Mouse (Mus musculus): ENCODE results near the gene Llgl2. TPM values are rescaled to one million over a fixed set of nuclear protein-coding genes. Genes with fewer than 3 reads are reported as not detected.

Llgl2 gene
- total and polyA plus RNA-seq, 3 experiments: 8.0 to 22.5 (median 9.3) TPM

DNA sequence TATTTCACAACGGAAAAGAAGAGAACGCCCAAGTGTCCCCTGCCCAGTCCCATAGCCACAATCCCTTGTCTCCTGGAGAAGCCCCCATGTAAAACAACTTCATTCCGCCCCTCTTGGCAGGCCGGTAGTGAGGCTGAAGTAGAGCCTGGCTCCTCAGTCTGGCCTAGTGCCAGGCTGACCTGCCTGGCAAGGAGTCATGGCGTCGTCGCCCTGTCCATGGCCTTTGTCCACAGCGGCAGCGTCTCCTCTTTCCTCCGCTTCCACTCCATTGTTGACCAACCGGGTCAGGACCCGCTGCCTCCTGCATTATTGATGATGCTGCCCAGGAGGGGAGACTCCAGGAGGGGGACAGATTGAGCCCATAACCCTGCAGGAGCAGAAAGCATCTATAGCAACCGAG is 34.1 kb downstream of the Llgl2 start:
- Histone ChIP-seq H3K9me3 (replicated peaks) (no peaks in the 10 kb centered on the region), H3K4me1 (ENCODE audit: insufficient read depth, low read depth, low read length) (peaks cover 11% of the 10 kb centered on the region; the same call in 1 of the 2 replicates), H3K4me3 (ENCODE audit: low read depth, low read length) (no peak overlapping the region), H3K27me3 (ENCODE audit: insufficient read depth, low read length) (peaks cover 48% of the 10 kb centered on the region), H3K36me3 (replicated peaks) (peaks cover 27% of the 10 kb centered on the region)
- TF ChIP-seq POLR2AphosphoS5 (IDR thresholded peaks at IDR 0.05; ENCODE audit: insufficient replicate concordance, low read depth, low read length): no peak
- no peak for TF ChIP-seq GATA1 (IDR thresholded peaks at IDR 0.05; ENCODE audit: borderline replicate concordance, low read length)
- no peak for TF ChIP-seq GATA2 (IDR thresholded peaks at IDR 0.05; ENCODE audit: borderline replicate concordance, low read depth, low read length)
- TF ChIP-seq TAL1 (conservative IDR thresholded peaks at IDR 0.05; ENCODE audit: low read depth, low read length): no peak
- no peak for TF ChIP-seq CTCF (IDR thresholded peaks at IDR 0.05; ENCODE audit: low read depth, low read length)
- no peak for DNase-seq (ENCODE audit: low spot score)
- no peak for ATAC-seq (ENCODE audit: extremely low read depth, insufficient number of reproducible peaks, low FRiP score, poor library complexity, severe bottlenecking)

DNA sequence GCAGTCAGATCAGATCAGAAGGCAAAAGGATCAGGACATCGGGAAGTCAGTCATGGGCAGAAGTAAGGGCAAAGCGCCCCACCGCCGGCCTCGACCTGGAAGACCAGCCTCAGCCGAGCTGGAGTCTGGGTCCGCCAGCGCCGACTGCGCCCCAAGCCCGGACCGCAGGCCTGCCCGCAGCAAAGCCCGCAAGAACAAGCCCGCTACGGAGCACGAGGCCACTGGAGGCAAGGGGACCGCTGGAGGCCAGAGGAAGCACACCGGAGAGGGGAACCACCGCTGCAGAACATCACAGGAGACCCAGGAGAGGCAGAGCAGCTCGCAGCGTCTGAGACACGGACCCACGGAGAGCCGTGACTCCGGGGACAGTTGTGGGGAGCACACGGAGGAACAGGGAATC is 34.5 kb downstream of the Llgl2 start, which contains the start of gene Myo15b:
Myo15b (plus strand) TSS at position 53 of the 400 bp plus-strand sequence.
- Histone ChIP-seq H3K27me3 (ENCODE audit: insufficient read depth, low read length) (peaks cover 52% of the 10 kb centered on the region), H3K4me3 (ENCODE audit: low read depth, low read length) (peak within 1 kb of the TSS; percentile 13; the same call in 1 of the 2 replicates), H3K36me3 (replicated peaks) (peaks cover 23% of the 10 kb centered on the region), H3K9me3 (replicated peaks) (no peaks in the 10 kb centered on the region), H3K4me1 (ENCODE audit: insufficient read depth, low read depth, low read length) (peaks cover 11% of the 10 kb centered on the region; the same call in 1 of the 2 replicates)
- no peak for DNase-seq (ENCODE audit: low spot score)
- no peak for ATAC-seq (ENCODE audit: extremely low read depth, insufficient number of reproducible peaks, low FRiP score, poor library complexity, severe bottlenecking)
- TF ChIP-seq CTCF (IDR thresholded peaks at IDR 0.05; ENCODE audit: low read depth, low read length): no peak
- TF ChIP-seq GATA2 (IDR thresholded peaks at IDR 0.05; ENCODE audit: borderline replicate concordance, low read depth, low read length): no peak
- no peak for TF ChIP-seq TAL1 (conservative IDR thresholded peaks at IDR 0.05; ENCODE audit: low read depth, low read length)
- no peak for TF ChIP-seq POLR2AphosphoS5 (IDR thresholded peaks at IDR 0.05; ENCODE audit: insufficient replicate concordance, low read depth, low read length)
- no peak for TF ChIP-seq GATA1 (IDR thresholded peaks at IDR 0.05; ENCODE audit: borderline replicate concordance, low read length)

DNA sequence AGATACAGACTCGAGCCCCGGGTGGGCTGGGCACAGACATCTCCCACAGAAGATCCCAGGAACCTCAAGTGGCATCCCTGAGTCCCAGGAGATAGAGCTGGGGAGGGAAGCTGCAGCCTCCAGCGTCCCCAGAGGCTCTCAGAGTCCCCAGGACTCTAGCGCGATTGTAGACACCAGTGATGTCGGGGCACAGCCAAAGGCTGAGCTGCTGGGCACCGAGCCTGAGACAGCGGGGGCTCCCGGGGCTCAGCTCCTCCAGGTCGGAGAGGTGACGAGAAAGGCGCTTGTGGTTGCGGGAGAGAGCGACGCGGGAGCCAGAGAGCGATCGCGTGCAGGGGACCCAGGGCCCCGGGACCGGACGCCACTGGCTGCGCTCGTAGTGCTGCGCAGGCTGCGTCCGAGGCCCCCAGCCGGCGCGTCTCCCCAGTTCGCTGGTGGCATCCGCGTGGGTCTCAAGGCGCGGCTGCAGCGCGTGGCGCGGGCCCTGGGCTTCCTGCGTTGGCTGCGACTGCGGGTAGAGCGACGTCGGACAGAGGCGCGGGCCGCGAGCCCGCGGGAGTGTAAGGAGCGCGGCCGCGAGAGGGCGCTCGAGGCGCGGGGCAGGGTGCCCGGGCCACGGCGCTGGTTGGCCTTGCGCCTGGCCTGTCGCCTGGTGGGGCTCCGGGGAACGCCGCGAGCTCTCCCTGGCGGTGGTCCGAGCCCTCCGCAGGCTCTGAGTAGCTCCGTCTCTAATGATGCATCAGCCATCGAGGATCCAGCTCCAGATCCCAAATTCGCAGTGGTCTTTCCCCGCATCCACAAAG is 35.5 kb downstream of the Llgl2 start:
- DNase-seq (ENCODE audit: low spot score) (peak; percentile 84), ATAC-seq (ENCODE audit: extremely low read depth, insufficient number of reproducible peaks, low FRiP score, poor library complexity, severe bottlenecking) (no peak; the same call in 1 of the 2 replicates)
- H3K9me3 ChIP-seq (replicated peaks): no peaks in the 10 kb centered on the region
- H3K27me3 ChIP-seq (ENCODE audit: insufficient read depth, low read length): peaks cover 56% of the 10 kb centered on the region
- H3K4me1 ChIP-seq (ENCODE audit: insufficient read depth, low read depth, low read length): peaks cover 11% of the 10 kb centered on the region; the same call in 1 of the 2 replicates
- peak overlapping the region; percentile 13; the same call in 1 of the 2 replicates for H3K4me3 ChIP-seq (ENCODE audit: low read depth, low read length)
- peaks cover 13% of the 10 kb centered on the region for H3K36me3 ChIP-seq (replicated peaks)
- TF ChIP-seq GATA1 (IDR thresholded peaks at IDR 0.05; ENCODE audit: borderline replicate concordance, low read length): no peak
- TF ChIP-seq GATA2 (IDR thresholded peaks at IDR 0.05; ENCODE audit: borderline replicate concordance, low read depth, low read length): no peak
- TF ChIP-seq CTCF (IDR thresholded peaks at IDR 0.05; ENCODE audit: low read depth, low read length): peak; percentile 44; the same call in 1 of the 2 replicates

DNA sequence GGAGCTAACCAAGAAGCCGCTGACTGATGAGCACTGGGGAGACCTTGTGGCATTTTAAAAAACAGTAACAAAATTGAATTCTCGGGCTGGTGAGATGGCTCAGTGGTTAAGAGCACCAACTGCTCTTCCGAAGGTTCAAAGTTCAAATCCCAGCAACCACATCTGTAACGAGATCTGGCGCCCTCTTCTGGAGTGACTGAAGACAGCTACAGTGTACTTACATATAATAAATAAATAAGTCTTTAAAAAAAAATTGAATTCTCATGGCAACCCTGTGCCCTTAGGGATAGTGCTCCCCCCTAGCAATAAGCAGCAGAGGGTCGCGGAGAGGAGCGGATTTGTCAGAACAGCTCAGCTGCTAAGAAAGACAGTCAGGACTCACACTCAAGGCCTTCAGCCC is 40.0 kb downstream of the Llgl2 start:
- H3K4me3 ChIP-seq (ENCODE audit: low read depth, low read length): no peak overlapping the region

DNA sequence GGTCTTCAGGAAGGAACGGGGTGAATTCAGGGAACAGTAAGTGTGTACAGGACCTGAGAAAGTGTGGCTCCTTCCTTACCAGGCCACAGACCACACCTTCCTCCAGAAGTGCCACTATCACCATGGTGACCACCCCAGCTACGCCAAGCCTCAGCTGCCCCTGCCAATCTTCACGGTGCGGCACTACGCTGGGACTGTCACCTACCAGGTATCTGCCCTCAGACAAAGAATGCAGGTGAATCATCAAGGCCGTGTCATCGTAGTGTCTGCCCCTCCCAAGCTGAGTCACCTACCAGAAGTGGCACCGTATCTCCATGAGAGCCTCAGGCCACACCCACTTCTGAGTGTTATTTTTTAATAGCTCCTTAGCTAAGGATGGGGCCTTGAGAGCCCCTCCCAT is 45.5 kb downstream of the Llgl2 start:
- ATAC-seq (ENCODE audit: extremely low read depth, insufficient number of reproducible peaks, low FRiP score, poor library complexity, severe bottlenecking) (no peak), DNase-seq (ENCODE audit: low spot score) (no peak)
- peaks cover 90% of the 10 kb centered on the region for H3K27me3 ChIP-seq (ENCODE audit: insufficient read depth, low read length)
- H3K9me3 ChIP-seq (replicated peaks): no peaks in the 10 kb centered on the region
- no peaks in the 10 kb centered on the region for H3K36me3 ChIP-seq (replicated peaks)
- no peak overlapping the region for H3K4me3 ChIP-seq (ENCODE audit: low read depth, low read length)
- TF ChIP-seq GATA1 (IDR thresholded peaks at IDR 0.05; ENCODE audit: borderline replicate concordance, low read length): no peak
- no peak for TF ChIP-seq TAL1 (conservative IDR thresholded peaks at IDR 0.05; ENCODE audit: low read depth, low read length)
- no peak for TF ChIP-seq POLR2AphosphoS5 (IDR thresholded peaks at IDR 0.05; ENCODE audit: insufficient replicate concordance, low read depth, low read length)
- TF ChIP-seq CTCF (IDR thresholded peaks at IDR 0.05; ENCODE audit: low read depth, low read length): no peak
- TF ChIP-seq GATA2 (IDR thresholded peaks at IDR 0.05; ENCODE audit: borderline replicate concordance, low read depth, low read length): no peak
- peaks cover 25% of the 10 kb centered on the region for H3K4me1 ChIP-seq (ENCODE audit: insufficient read depth, low read depth, low read length)

More for the DNA sequence above, 40.0 kb downstream of the Llgl2 start:
- DNase-seq (ENCODE audit: low spot score) (no peak), ATAC-seq (ENCODE audit: extremely low read depth, insufficient number of reproducible peaks, low FRiP score, poor library complexity, severe bottlenecking) (no peak)
- TF ChIP-seq GATA1 (IDR thresholded peaks at IDR 0.05; ENCODE audit: borderline replicate concordance, low read length) (no peak), CTCF (IDR thresholded peaks at IDR 0.05; ENCODE audit: low read depth, low read length) (no peak), POLR2AphosphoS5 (IDR thresholded peaks at IDR 0.05; ENCODE audit: insufficient replicate concordance, low read depth, low read length) (no peak), GATA2 (IDR thresholded peaks at IDR 0.05; ENCODE audit: borderline replicate concordance, low read depth, low read length) (no peak), TAL1 (conservative IDR thresholded peaks at IDR 0.05; ENCODE audit: low read depth, low read length) (no peak)
- H3K27me3 ChIP-seq (ENCODE audit: insufficient read depth, low read length): peaks cover 86% of the 10 kb centered on the region
- H3K36me3 ChIP-seq (replicated peaks): no peaks in the 10 kb centered on the region
- no peaks in the 10 kb centered on the region for H3K9me3 ChIP-seq (replicated peaks)
- H3K4me1 ChIP-seq (ENCODE audit: insufficient read depth, low read depth, low read length): peaks cover 16% of the 10 kb centered on the region; the same call in 1 of the 2 replicates

DNA sequence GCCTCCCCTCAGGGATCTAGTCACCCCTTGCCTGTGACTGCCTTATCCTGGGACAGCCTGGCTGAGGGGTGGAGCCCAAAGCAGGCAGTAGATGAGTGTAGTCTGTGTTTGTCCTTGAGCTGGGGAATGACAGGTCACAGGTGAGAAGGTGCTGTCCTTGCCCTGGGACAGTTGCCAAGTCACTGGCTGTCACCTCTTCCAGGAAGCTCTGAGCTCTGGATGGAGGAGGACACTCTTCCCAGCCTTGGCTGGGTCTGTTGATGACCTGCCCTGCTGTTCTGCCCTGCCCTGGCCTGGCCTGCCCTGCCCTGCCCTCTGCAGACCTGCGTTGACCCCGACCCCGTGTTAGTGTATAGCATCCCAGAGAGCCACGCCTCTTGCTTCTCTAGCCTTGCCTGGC is 48.6 kb downstream of the Llgl2 start:
- no peaks in the 10 kb centered on the region for H3K9me3 ChIP-seq (replicated peaks)
- no peak for TF ChIP-seq GATA1 (IDR thresholded peaks at IDR 0.05; ENCODE audit: borderline replicate concordance, low read length)
- no peak for TF ChIP-seq CTCF (IDR thresholded peaks at IDR 0.05; ENCODE audit: low read depth, low read length)
- no peak for TF ChIP-seq GATA2 (IDR thresholded peaks at IDR 0.05; ENCODE audit: borderline replicate concordance, low read depth, low read length)
- TF ChIP-seq TAL1 (conservative IDR thresholded peaks at IDR 0.05; ENCODE audit: low read depth, low read length): no peak
- no peak for TF ChIP-seq POLR2AphosphoS5 (IDR thresholded peaks at IDR 0.05; ENCODE audit: insufficient replicate concordance, low read depth, low read length)
- H3K4me3 ChIP-seq (ENCODE audit: low read depth, low read length): no peak overlapping the region
- ATAC-seq (ENCODE audit: extremely low read depth, insufficient number of reproducible peaks, low FRiP score, poor library complexity, severe bottlenecking): no peak
- no peak for DNase-seq (ENCODE audit: low spot score)
- H3K36me3 ChIP-seq (replicated peaks): no peaks in the 10 kb centered on the region
- peaks cover 86% of the 10 kb centered on the region for H3K27me3 ChIP-seq (ENCODE audit: insufficient read depth, low read length)
- H3K4me1 ChIP-seq (ENCODE audit: insufficient read depth, low read depth, low read length): peaks cover 24% of the 10 kb centered on the region

Data from G1E (cell line).